Mouse (Mus musculus) mesoderm, embryonic 11.5 days (tissue): ENCODE results near the gene Clec2i.
"Not testable (repeated sequence)": the region's sequence is repeated elsewhere in the genome, so short reads cannot be mapped to it uniquely, and the experiment has no call there.

Experiments used
- DNase-seq: peaks from one replicate; pipeline ENCODE4 v3.0.0-alpha.2; 2012; ENCODE audit warnings: low read depth, low spot score

Gene Clec2i

DNA sequence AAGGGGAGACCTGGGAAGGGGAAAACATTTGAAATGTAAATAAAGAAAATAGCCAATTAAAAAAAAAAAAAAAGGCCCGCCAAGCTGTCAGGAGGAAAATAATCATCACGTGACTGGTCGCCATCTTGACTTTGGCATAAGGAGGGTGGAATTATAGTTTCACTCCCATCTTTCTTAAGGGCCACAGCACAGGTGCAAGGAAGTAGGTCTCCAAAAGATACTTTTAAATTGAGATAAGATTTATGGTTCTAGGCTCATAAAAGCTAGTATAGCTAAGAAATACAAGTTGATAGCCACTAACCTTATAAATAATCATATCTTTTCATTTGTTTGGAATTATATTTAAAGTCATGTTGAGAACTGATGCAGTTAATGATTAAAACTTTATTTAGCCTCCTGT, 32.5 kb upstream of the Clec2i start:
- DNase-seq = no peak

DNA sequence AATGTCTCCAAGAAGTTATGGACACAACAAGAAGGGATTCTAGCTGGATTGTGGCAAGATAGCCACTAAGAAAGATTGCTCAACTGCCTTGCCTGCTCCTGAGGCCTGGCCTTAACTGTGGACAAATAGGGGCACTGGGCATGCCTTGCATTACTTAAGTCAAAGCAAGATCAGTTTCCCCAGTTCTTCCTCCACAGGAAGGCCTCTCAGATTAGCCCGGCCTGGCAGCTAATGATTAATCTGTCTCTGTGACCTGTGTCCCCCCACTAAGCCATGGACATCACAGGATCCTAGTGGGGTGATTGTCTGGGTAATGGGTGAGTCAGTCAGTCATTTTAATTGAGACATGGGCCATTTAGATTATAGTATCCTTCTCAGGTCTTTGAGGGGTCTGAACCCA, 31.9 kb upstream of the Clec2i start:
- DNase-seq = no peak

DNA sequence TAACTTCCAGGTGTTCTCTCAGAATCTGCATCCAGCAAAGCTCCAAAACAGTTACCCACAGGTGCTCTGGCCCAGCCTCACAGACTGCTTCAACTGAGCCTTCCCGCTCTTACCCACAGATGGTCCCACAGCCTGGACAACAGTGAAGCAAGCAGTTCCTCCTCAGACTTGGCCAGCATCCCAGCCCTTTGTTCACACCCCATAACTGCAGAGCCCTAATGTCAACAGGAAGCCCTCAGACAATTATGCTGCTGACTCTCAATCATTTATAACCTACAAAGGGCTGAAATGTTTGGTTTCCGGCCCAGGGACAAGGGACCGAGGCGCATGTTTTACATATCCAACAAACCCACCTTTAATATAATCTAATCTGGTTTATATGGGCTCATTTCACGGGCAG, 31.1 kb upstream of the Clec2i start:
- DNase-seq = no peak

DNA sequence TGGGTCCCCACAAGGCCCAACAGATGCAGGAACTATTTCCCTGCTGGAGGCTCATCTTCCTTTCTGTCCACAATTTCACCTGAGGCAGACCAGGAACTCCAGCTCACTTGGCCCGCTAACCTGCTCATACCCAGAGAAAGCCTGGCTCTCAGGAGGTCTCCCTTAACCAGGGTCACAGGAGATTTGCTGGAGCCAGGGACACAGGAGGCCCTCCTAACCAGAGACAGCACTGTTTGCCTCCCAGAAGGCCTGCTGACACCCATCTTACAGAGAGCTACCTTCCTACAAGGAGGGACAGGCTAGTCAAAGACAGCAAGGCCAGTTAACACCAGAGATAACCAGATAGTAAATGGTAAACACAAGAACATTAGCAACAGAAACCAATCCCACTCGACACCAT, 29.4 kb upstream of the Clec2i start:
- DNase-seq = no peak

DNA sequence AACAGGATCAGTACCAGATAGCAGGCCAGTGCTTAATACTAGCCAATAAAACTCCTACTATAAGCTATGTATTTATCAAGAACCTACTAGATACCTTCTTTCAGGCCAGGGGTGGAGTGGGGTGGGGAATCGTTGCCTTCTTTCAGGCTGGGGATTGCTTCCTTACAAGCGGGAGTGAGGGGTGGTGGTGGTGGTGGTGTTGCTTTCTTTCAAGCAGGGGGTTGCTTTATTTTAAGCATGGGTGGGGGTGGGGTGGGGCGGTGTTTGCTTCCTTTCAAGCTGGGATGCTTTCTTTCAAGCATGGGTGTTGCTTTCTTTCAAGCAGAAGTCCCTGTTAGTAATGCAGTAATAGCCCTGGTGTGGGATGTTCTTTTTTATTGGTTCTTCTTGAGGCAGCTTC, 18.5 kb upstream of the Clec2i start:
- DNase-seq = no peak

DNA sequence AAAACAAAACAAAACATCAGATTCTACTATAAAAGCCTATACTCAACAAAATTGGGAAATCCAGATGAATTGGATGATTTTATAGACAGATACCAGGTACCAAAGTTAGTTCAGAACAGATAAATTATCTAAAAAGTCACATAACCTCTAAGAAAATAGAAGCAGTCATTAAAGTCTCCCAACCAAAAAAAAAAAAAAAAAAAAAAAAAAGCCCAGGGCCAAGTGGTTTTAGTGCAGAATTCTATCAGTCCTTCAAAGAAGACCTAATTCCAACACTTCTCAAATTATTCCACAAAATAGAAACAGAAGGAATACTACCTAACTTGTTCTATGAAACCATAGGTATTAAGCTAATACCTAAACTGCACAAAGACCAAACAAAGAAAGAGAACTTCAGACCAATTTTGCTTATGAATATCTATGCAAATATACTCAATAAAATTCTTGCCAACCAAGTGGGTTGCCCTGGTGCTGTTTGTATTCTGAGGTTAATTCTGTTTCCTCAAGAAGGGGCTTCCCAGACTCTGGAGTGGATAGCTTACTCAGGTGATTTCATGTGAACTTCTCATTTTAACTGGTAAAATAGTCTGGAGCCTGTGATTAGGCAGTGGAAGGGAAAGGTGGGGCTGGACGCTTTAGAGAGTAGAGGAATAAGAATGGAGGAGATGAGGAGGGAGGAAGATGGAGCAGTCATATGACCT, 15.3 kb upstream of the Clec2i start:
- DNase-seq = no peak

DNA sequence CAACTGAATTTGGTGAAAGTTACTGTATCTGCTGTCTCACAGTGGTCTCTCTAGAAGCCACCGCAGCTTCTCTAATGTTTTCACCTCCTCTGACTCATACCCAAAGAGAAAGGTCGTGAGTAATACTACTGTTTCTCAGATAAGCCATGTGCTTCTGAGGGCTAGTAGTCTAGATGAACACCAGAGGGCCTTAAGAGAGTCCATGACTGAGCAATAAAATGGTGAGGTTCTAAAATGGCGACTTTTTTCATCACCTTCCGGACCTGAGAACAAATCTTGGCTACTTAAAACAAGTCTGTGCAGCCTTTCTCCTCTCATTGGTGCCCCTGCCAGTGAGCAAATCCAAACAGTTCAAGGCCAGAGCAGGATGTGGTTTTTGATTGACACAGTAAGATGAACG, 1.4 kb downstream of the Clec2i start:
- DNase-seq = no peak

DNA sequence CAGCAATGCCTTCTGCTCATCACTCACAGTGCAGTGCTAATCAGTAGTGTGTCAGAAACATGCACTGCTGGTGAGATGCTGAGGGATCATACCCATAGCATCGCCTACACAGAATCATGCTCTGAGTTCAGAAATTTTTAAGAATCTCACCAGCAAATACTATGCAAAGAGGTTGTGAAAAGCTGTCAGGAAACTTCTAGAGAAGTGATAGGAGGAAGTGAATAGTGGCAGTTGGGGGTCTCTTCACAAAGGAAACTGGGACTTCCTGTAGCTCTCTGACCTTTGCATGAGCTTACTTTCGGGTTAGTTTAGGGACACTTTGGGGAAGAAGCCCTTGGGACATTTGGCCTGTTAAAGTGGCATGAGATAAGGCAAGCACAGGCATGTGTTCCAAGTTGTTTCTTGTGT, 3.6 kb downstream of the Clec2i start, which contains the start of gene BC035044:
TSS of gene BC035044 (minus strand) at position 179 of the 408 bp plus-strand sequence.
- no peak for DNase-seq

DNA sequence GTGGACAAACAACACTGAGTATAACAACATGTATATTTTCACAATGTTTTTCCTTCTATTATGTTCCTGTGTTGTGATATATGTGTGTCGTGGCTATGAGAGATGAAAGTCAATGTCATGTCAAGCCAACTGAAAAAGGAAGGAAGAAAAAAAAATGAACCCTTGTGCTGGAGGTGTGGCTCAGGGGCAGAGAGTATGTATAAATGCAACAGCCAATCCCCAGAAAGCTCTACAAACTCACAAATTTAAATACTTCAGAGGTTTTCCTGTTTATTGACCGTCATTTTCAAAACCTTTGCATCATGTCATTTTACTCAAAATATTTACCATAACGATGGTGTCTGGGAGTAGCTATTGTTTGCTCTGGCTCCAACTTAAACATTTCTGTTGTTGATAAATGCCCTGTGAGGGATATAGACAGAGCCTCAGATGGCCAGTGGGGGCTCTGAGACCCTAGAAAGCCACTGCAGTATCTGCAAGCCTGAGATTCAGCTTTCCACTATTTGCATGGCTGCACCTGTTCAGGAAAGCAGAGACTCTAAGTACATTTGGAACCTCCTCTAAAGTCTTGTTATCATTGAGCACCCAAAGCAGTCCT, 8.1 kb downstream of the Clec2i start:
- no peak for DNase-seq

DNA sequence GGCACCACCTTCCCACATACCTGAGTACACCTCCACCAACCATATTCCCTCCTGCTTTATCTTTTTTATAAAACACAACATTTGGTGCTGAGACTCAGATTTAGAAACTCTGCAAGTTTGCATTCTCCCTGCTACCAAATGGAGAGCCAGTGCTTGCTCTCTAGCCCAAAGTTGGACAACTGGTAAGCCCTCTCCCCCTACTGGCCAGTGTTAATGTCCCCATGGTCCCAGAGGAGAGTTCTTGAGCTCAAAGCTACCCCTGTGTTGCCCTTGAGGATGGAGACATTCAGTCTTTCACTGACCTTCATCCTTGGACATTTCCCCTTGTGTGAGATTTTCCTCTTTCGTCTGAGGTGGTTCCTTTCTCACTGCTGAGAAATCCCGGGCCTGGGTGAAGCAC, 12.7 kb downstream of the Clec2i start:
- no peak for DNase-seq

DNA sequence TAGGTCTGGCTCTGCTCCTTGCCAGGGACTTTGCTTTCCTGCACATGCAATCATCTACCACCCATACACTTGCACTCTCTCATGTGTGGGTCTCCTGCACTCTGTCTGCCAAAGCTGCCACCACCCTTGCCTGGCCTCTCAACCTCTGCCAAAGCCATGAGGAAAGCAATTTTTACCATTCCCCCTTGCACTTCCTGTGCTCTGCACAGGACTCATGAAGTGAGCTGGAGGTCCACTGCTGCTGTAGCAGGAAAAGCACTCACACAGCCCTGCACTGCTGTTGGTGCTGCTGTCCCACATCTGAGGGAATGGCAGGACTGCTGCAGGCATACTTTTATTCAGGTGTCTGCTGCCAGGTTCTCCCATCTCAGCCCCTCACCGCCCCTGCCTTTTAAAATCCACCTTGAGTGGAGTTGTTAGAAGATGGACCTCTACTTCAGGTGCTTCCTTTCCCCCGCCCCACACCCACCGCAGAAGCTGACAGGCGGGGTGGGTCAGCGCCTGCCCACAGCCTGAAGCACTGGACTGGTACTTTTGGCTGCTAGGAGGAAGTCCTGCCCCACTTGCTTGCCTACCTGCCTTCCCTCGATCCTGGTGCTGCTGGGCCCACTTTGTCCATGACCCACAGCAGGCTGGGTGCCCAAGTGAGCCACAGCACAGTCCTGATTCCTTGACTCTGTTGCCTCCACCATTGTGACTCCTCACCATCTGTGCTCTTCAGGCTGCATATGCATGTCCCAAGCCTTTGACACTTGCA, 13.6 kb downstream of the Clec2i start:
- not testable (repeated sequence) for DNase-seq

DNA sequence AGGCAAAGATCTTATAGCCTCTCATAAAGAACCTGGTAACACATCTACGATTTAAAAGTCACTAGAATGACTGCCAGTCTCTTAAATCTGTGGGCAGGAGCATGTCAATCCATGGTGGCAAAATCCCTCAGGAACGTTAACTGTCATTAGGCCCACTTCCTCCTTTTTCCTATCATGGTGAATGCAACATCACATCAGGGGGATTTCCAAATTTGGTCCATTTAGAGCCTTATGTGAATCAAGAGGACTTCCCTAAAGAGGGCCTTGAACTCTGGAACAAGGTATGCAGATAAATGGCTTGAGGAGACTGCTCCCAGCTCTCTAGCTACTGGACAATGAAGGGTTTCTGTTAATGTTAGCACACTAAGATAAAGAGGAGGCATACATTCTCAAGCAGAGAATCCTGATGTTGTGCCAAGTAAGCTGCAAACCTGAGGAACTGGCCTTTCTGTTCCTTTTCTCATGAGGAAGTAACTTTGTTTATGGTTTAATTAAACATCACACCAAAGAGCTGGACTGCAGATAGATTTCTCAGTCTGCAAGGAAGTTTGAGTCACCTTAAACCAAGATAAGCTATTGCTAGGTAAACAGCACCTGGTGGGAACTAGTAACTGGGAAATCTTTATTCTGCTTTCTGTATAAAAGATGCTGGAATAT, 26.3 kb downstream of the Clec2i start:
- DNase-seq = no peak

DNA sequence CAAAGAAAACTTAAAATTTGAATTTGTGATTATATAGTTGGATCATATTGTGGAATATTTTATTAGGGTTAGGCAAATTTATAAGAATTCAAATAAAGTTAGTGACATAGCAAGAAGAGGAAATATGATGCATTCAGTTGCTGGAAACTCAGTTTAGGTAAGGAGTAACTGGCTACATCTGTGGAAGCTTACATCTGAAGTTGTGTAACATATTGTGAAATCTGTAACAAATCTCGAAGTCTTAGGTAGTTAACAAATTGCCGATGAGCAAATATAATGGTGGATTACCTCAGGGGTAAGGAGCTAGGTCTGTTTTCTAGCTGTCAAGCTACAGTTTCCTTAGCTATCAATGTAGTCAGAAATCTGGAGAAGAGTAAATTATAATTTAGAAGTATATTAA, 29.9 kb downstream of the Clec2i start:
- DNase-seq = no peak

DNA sequence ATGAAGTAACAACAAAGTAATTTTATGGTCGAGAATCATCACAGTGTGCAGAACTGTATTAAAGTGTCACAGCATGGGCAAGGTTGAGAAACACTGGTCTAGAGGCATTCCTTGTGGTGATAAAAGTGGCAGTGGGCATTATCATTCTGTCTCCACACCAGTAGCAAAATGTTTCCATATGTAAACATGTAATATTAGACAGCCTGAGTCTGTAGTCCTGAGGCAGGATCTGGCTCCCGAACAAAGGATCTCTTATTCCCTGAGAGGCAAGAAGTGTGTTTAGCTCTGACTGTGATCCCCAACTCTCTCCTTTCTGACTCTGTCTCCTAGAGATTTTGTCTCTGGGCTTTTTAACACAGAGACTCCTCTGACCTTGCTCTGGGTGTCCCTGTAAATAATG, 45.7 kb downstream of the Clec2i start:
- DNase-seq = peak; percentile 14

DNA sequence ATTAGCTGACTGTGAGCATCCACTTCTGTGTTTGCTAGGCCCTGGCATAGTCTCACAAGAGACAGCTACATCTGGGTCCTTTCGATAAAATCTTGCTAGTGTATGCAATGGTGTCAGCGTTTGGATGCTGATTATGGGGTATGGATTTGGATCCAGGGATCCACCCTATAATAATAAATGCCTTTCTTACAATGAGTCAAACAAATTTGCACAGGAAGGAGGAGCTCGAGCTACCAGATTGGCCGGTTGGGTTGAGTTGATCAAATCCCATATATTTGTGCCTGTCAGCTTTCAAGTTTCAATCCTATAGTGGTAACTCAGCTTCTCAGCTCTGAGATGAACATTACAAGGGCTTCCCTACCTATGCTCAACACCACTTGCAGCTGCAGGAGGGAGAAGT, 46.7 kb downstream of the Clec2i start, which contains the start of gene Clec2g:
TSS of gene Clec2g (plus strand) at position 301 of the 400 bp plus-strand sequence.
- DNase-seq = not testable (repeated sequence)

DNA sequence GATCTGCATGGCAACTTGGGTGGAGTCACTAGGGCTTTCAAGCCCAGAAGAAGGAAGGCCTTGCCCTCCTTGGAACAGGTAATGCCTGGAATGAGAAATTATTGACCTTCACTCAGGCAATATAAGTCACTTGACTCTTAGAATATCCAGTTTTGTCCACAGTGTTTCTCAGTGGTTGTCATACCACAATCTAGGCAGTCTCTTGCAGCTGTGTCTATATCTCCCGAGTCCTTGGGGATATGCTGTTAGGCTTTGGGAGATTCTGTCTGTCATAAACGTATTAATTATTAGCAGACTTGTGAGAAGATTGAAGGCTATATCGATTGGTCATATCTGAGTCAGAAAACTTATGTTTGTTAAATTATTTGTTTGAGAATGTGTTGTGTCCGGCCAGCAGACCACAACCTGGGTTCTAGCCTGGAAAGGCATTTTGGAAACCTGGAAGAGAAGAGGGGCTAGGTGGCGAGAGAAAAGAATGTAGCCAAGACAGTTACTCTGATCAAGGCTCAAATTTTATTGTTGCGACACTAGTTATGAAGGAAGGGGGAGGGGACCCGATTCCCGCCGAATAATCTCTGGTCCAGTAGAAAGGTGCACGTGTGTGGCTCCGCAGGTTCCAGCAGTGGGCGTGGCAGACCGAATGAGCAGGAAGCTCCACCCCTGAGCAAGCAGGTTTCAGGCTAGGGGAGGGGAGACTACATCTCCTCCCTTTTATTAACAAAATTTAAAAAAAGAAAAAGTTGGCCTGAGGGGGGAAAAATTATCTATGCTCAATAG, 48.7 kb downstream of the Clec2i start:
- not testable (repeated sequence) for DNase-seq

DNA sequence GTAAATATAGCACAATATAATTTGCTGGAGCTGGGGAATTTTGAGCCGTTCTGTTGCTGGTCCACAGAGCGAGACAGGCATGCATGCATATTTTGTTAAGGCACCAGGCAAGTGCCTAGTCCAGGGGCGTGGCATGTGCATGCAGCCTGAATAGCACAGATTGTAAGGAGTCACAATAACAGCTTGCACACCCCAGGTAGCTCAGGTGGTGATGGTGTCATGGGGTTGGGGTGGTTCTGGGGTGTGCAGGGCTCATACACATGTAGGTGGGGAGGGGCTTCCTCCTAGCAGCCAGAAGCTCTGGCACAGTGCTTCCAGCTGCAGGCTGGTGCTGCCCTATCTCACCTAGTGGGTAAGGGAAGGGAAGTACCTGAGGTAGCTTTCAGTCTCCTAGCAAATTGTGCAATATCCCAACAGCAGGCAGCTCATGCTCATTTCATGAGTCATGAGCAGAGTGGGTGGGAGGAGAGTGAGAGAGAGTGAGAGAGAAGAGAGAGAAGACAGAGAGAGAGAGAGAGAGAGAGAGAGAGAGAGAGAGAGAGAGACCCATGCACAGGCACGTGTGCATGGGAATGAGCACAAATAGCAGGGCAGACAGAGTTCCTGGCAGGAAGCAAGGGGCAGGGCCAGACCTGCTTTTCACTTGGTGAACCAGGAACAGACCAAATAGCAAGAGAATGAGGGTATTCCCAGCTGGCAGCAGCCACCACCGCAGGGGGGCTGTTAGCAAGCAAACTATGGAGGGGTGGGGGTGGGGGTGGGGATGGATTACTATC, 54.4 kb downstream of the Clec2i start:
- DNase-seq = no peak

DNA sequence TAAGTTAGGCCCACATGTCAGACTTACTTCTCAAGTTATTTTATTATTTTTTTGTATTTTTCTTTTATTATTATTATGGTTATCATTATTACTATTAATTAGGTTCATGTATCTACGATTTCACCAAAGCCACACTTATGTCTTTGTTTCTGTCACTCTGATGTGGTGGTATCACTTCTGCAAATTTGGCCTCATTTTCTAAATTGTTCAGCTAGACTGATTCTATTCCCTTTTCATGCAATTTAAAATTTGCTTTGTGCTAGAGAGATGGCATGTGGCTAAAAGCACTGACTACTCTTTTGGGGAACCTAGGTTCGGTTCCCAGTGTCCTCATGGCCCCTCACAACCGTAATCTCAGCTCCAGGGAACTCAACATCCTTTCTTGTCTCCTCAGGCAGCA, 58.2 kb downstream of the Clec2i start:
- DNase-seq = no peak
